Mouse (Mus musculus): Measurements from ENCODE around the gene Sik3.

Gene Sik3

GRCm38 (mm10) chr9:46118844-46119385, 106.3 kb downstream of the Sik3 start:
- DNase-seq = peak; percentile 69

GRCm38 (mm10) chr9:46119943-46120441, 107.4 kb downstream of the Sik3 start:
- DNase-seq = peak; percentile 99

GRCm38 (mm10) chr9:46120468-46121253, 108.0 kb downstream of the Sik3 start:
- peak; percentile 91 for DNase-seq

- DNase-seq = peak; percentile 83
These were observed 108.9 kb downstream of the Sik3 start for GRCm38 (mm10) chr9:46121486-46121885.

- peak; percentile 93 for DNase-seq
These were observed 110.1 kb downstream of the Sik3 start for GRCm38 (mm10) chr9:46122731-46123130.

GRCm38 (mm10) chr9:46126295-46126694, 113.7 kb downstream of the Sik3 start:
- peak; percentile 89 for DNase-seq

GRCm38 (mm10) chr9:46127326-46127725, 114.7 kb downstream of the Sik3 start:
- peak; percentile 74 for DNase-seq

- peak; percentile 56 for DNase-seq
These were observed 116.6 kb downstream of the Sik3 start for GRCm38 (mm10) chr9:46129241-46129640.

- DNase-seq = peak; percentile 65
These were observed 120.2 kb downstream of the Sik3 start for GRCm38 (mm10) chr9:46132821-46133220.

- peak; percentile 88 for DNase-seq
These were observed 126.2 kb downstream of the Sik3 start for GRCm38 (mm10) chr9:46138831-46139230.

- no peak for DNase-seq
These were observed 128.2 kb downstream of the Sik3 start for GRCm38 (mm10) chr9:46140811-46141210.

GRCm38 (mm10) chr9:46142031-46142430, 129.4 kb downstream of the Sik3 start:
- DNase-seq = no peak

GRCm38 (mm10) chr9:46142492-46142891, 129.9 kb downstream of the Sik3 start:
- DNase-seq = no peak

- no peak for DNase-seq
These were observed 132.4 kb downstream of the Sik3 start for GRCm38 (mm10) chr9:46144976-46145375.

- DNase-seq = peak; percentile 95
These were observed 133.8 kb downstream of the Sik3 start for GRCm38 (mm10) chr9:46146437-46146836.

GRCm38 (mm10) chr9:46148723-46149122, 136.1 kb downstream of the Sik3 start:
- DNase-seq = no peak

- DNase-seq = peak; percentile 93
These were observed 136.8 kb downstream of the Sik3 start for GRCm38 (mm10) chr9:46149392-46149791.

GRCm38 (mm10) chr9:46150116-46150515, 137.5 kb downstream of the Sik3 start:
- peak; percentile 96 for DNase-seq

GRCm38 (mm10) chr9:46150890-46151703, 138.5 kb downstream of the Sik3 start:
- peak; percentile 56 for DNase-seq

- peak; percentile 93 for DNase-seq
These were observed 139.1 kb downstream of the Sik3 start for GRCm38 (mm10) chr9:46151704-46152040.

GRCm38 (mm10) chr9:46152067-46153015, 139.7 kb downstream of the Sik3 start:
- DNase-seq = peak; percentile 86

- no peak for DNase-seq
These were observed 141.8 kb downstream of the Sik3 start for GRCm38 (mm10) chr9:46154469-46154868.

Data from heart, adult 11 months (tissue).